Mouse (Mus musculus): ENCODE measurements at regions not wholly inside any gene's neighbourhood (a gene's known extent, or its start where the extent isn't known, plus 50 kb on each side); places are given as distances from the start of the nearest gene placed in this dataset.
A peak's percentile ranks its signal among the peaks of the same experiment; 100 is the strongest.

- no peak for DNase-seq
These were observed 225.6 kb downstream of the Mbnl1 start for GRCm38 (mm10) chr3:60698189-60698588.

- DNase-seq: no peak
These were observed 234.5 kb downstream of the Mbnl1 start for GRCm38 (mm10) chr3:60707139-60707538.

- no peak for DNase-seq
These were observed 240.3 kb downstream of the Mbnl1 start for GRCm38 (mm10) chr3:60712896-60713295.

GRCm38 (mm10) chr3:60720322-60720721 is 247.7 kb downstream of the Mbnl1 start:
- DNase-seq: no peak

GRCm38 (mm10) chr3:60731331-60731730 is 258.7 kb downstream of the Mbnl1 start:
- no peak for DNase-seq

- no peak for DNase-seq
These were observed 261.9 kb upstream of the P2ry1 start for GRCm38 (mm10) chr3:60740543-60741294.

GRCm38 (mm10) chr3:60741379-60741778 is 261.2 kb upstream of the P2ry1 start:
- no peak for DNase-seq

- no peak for DNase-seq
These were observed 260.4 kb upstream of the P2ry1 start for GRCm38 (mm10) chr3:60742232-60742631.

GRCm38 (mm10) chr3:60745075-60745474 is 257.5 kb upstream of the P2ry1 start:
- no peak for DNase-seq

GRCm38 (mm10) chr3:60758568-60758967 is 244.0 kb upstream of the P2ry1 start:
- no peak for DNase-seq

- no peak for DNase-seq
These were observed 243.5 kb upstream of the P2ry1 start for GRCm38 (mm10) chr3:60759046-60759445.

- peak in 1 of 2 experiments; percentile 16 for DNase-seq
These were observed 239.7 kb upstream of the P2ry1 start for GRCm38 (mm10) chr3:60762874-60763273.

- no peak for DNase-seq
These were observed 237.5 kb upstream of the P2ry1 start for GRCm38 (mm10) chr3:60765079-60765478.

GRCm38 (mm10) chr3:60768996-60769395 is 233.6 kb upstream of the P2ry1 start:
- DNase-seq: no peak

- no peak for DNase-seq
These were observed 230.7 kb upstream of the P2ry1 start for GRCm38 (mm10) chr3:60771866-60772265.

GRCm38 (mm10) chr3:60773383-60773782 is 229.2 kb upstream of the P2ry1 start:
- no peak for DNase-seq

GRCm38 (mm10) chr3:60785137-60785875 is 217.3 kb upstream of the P2ry1 start:
- DNase-seq: peak; percentile 43 to 50

- DNase-seq: no peak
These were observed 214.6 kb upstream of the P2ry1 start for GRCm38 (mm10) chr3:60787989-60788388.

- DNase-seq: no peak
These were observed 213.2 kb upstream of the P2ry1 start for GRCm38 (mm10) chr3:60789441-60789840.

- no peak for DNase-seq
These were observed 210.4 kb upstream of the P2ry1 start for GRCm38 (mm10) chr3:60792166-60792565.

- no peak for DNase-seq
These were observed 206.4 kb upstream of the P2ry1 start for GRCm38 (mm10) chr3:60796207-60796606.

GRCm38 (mm10) chr3:60797808-60798207 is 204.8 kb upstream of the P2ry1 start:
- DNase-seq: no peak

GRCm38 (mm10) chr3:60798461-60798860 is 204.1 kb upstream of the P2ry1 start:
- DNase-seq: no peak

- no peak for DNase-seq
These were observed 203.7 kb upstream of the P2ry1 start for GRCm38 (mm10) chr3:60798862-60799261.

Data from thymus, postnatal 36 days (tissue).